Comparison of ENCODE assay signal across 9 mouse cellular contexts in genomic region chr9:36820969-36821643, GRCm38 (mm10). TPM values are rescaled to one million over a fixed set of nuclear protein-coding genes. Genes with fewer than 3 reads are reported as not detected.
DNase-seq lines count a peak whose midpoint lies in the region; ATAC-seq and TF ChIP-seq lines count a peak whose summit lies in the region.
"Had no signal": no experiment of that assay in that cellular context is flagged by ENCODE, and none has a peak within 500 bp of the region (broad histone marks: within the 10 kb centered on the region; RNA-seq: fewer than 3 reads in every experiment).

No protein-coding gene starts in this region.

- peak overlapping the region; percentile 12; the same call in 1 of the 2 replicates for H3K4me3 ChIP-seq in neural tube, embryonic 11.5 days (ENCODE audit: low read depth, low read length)
- H3K4me3 ChIP-seq in forebrain, embryonic 11.5 days (ENCODE audit: low read depth, low read length) = peak overlapping the region; percentile 26
- no peak overlapping the region for H3K4me3 ChIP-seq in intestine, embryonic 16.5 days (ENCODE audit: low read length)
- H3K4me3 ChIP-seq in olfactory bulb, adult 2 months (ENCODE audit: insufficient read depth, low read depth, low read length) = peak overlapping the region; percentile 6
- H3K4me3 ChIP-seq: heart, adult 2 months had no signal

- no peak for DNase-seq in neural tube, embryonic 11.5 days (ENCODE audit: low spot score)
- no peak for DNase-seq in neural tube, embryonic 10.5 days (ENCODE audit: extremely low spot score, low spot score)
- peak; percentile 69 for DNase-seq in forebrain, embryonic 11.5 days (ENCODE audit: low spot score)
- DNase-seq in urinary bladder, postnatal 4 days (ENCODE audit: low spot score in 2 of 2) = no peak
- DNase-seq in left cerebral cortex, postnatal 14 days (ENCODE audit: low spot score in 2 of 2) = no peak
- DNase-seq: heart, adult 2 months had no signal

- no peaks in the 10 kb centered on the region for H3K27me3 ChIP-seq in neural tube, embryonic 11.5 days (ENCODE audit: control insufficient read depth, insufficient read depth, low read length)
- H3K27me3 ChIP-seq in forebrain, embryonic 11.5 days (ENCODE audit: control insufficient read depth, insufficient read depth, low read length) = no peaks in the 10 kb centered on the region
- H3K27me3 ChIP-seq in intestine, embryonic 16.5 days (replicated peaks; ENCODE audit: control insufficient read depth, insufficient read depth, low read length) = no peaks in the 10 kb centered on the region

- ATAC-seq in neural tube, embryonic 11.5 days (ENCODE audit: insufficient read depth, low FRiP score, low TSS enrichment) = peak; percentile 87
- peak; percentile 88 for ATAC-seq in forebrain, embryonic 11.5 days (replicated peaks; ENCODE audit: low FRiP score)
- no peak for ATAC-seq in intestine, embryonic 16.5 days
- ATAC-seq in monocyte, adult 5-6 weeks (replicated peaks; ENCODE audit: insufficient number of reproducible peaks, low FRiP score, low TSS enrichment, poor library complexity, severe bottlenecking) = no peak

- H3K36me3 ChIP-seq in neural tube, embryonic 11.5 days (ENCODE audit: control insufficient read depth, insufficient read depth, low read length) = no peaks in the 10 kb centered on the region
- H3K36me3 ChIP-seq in forebrain, embryonic 11.5 days (ENCODE audit: control insufficient read depth, insufficient read depth, low read length) = no peaks in the 10 kb centered on the region
- H3K36me3 ChIP-seq in intestine, embryonic 16.5 days (ENCODE audit: control insufficient read depth, insufficient read depth, low read length) = no peaks in the 10 kb centered on the region

- H3K27ac ChIP-seq in neural tube, embryonic 11.5 days (ENCODE audit: low read depth, low read length) = peak overlapping the region; percentile 90
- H3K27ac ChIP-seq in forebrain, embryonic 11.5 days (ENCODE audit: low read depth, low read length) = peak overlapping the region; percentile 99
- H3K27ac ChIP-seq in intestine, embryonic 16.5 days (ENCODE audit: low read length) = no peak overlapping the region
- H3K27ac ChIP-seq in olfactory bulb, adult 2 months (ENCODE audit: insufficient read depth, low read depth, low read length) = peak overlapping the region; percentile 88
- H3K27ac ChIP-seq: heart, adult 2 months had no signal

- intact Hi-C loops in left cerebral cortex, postnatal 14 days (cut with DNase I) = no loop called here

- no peak for TF ChIP-seq CTCF in olfactory bulb, adult 2 months (IDR thresholded peaks at IDR 0.05; ENCODE audit: insufficient read depth, low read depth, low read length)

- no peak for TF ChIP-seq POLR2A in olfactory bulb, adult 2 months (IDR thresholded peaks at IDR 0.05; ENCODE audit: insufficient read depth, low read depth, low read length)

- H3K4me2 ChIP-seq in neural tube, embryonic 11.5 days (ENCODE audit: low read depth) = peak overlapping the region; percentile 43
- peak overlapping the region; percentile 59 for H3K4me2 ChIP-seq in forebrain, embryonic 11.5 days (ENCODE audit: low read depth, low read length, severe bottlenecking)
- 0 out of 2 replicates have a peak overlapping the region, but pooled peaks have one; percentile 19 for H3K4me2 ChIP-seq in intestine, embryonic 16.5 days (ENCODE audit: low read depth, low read length)

- peaks cover 11% of the 10 kb centered on the region for H3K4me1 ChIP-seq in neural tube, embryonic 11.5 days (ENCODE audit: control insufficient read depth, insufficient read depth, low read length)
- H3K4me1 ChIP-seq in forebrain, embryonic 11.5 days (replicated peaks; ENCODE audit: control insufficient read depth, insufficient read depth, low read length) = peaks cover 2% of the 10 kb centered on the region; the same call in 1 of the 2 replicates
- peaks cover 5% of the 10 kb centered on the region; the same call in 1 of the 2 replicates for H3K4me1 ChIP-seq in intestine, embryonic 16.5 days (ENCODE audit: control insufficient read depth, insufficient read depth, low read length)
- H3K4me1 ChIP-seq in olfactory bulb, adult 2 months (ENCODE audit: control insufficient read depth, insufficient read depth, low read length) = peaks cover 5% of the 10 kb centered on the region; the same call in 1 of the 2 replicates

- H3K9me3 ChIP-seq in neural tube, embryonic 11.5 days (ENCODE audit: control insufficient read depth, low read length) = no peaks in the 10 kb centered on the region
- no peaks in the 10 kb centered on the region for H3K9me3 ChIP-seq in forebrain, embryonic 11.5 days (ENCODE audit: control insufficient read depth, low read length)
- H3K9me3 ChIP-seq in intestine, embryonic 16.5 days (ENCODE audit: control insufficient read depth, low read length) = no peaks in the 10 kb centered on the region

- WGBS in neural tube, embryonic 11.5 days = 28% methylated on average over 9 of the region's 9 CpGs
- WGBS in forebrain, embryonic 11.5 days = 26% methylated on average over 9 of the region's 9 CpGs
- 41% methylated on average over 9 of the region's 9 CpGs for WGBS in intestine, embryonic 16.5 days
- 14% methylated on average over 9 of the region's 9 CpGs for WGBS in olfactory bulb, adult 2 months

- 0 out of 2 replicates have a peak overlapping the region, but pooled peaks have one; percentile 2 for H3K9ac ChIP-seq in neural tube, embryonic 11.5 days (ENCODE audit: low read length)
- peak overlapping the region; percentile 7; the same call in 1 of the 2 replicates for H3K9ac ChIP-seq in forebrain, embryonic 11.5 days (ENCODE audit: low read length)
- no peak overlapping the region for H3K9ac ChIP-seq in intestine, embryonic 16.5 days (ENCODE audit: low read depth, low read length)

RNA-seq across cellular contexts. Expression of gene Fez1, which starts 0.6 kb away (rescaled TPM):
- 290 and 300 TPM in 2 replicates for polyA plus RNA-seq in neural tube, embryonic 11.5 days (2014; fragmentation: Nextera tagmentation; extraction: Ambion mirVana)
- 341 and 350 TPM in 2 replicates for polyA plus RNA-seq in forebrain, embryonic 11.5 days (2014; fragmentation: Nextera tagmentation; extraction: Ambion mirVana)
- polyA plus RNA-seq in intestine, embryonic 16.5 days (2015; fragmentation: Nextera tagmentation; extraction: Ambion mirVana) = 13.1 and 14.4 TPM in 2 replicates
- not detected in 2 replicates for polyA plus RNA-seq in olfactory bulb, adult 2 months (2012; ENCODE audit: insufficient read depth, insufficient read length, low replicate concordance, missing spikeins)
- 100 to 1,000 TPM; 324 to 329 TPM for total RNA-seq in left cerebral cortex, postnatal 14 days (2021)
- total RNA-seq in monocyte, adult 5-6 weeks (2017) = 2.0 TPM in 1 of 3 replicates, not detected in the others

RNA-seq across cellular contexts. Expression of gene Ei24, which starts 23.9 kb away (rescaled TPM):
- polyA plus RNA-seq in neural tube, embryonic 11.5 days (2014; fragmentation: Nextera tagmentation; extraction: Ambion mirVana) = 64.2 and 68.5 TPM in 2 replicates
- 89.8 and 95.9 TPM in 2 replicates for polyA plus RNA-seq in forebrain, embryonic 11.5 days (2014; fragmentation: Nextera tagmentation; extraction: Ambion mirVana)
- 81.8 and 84.8 TPM in 2 replicates for polyA plus RNA-seq in intestine, embryonic 16.5 days (2015; fragmentation: Nextera tagmentation; extraction: Ambion mirVana)
- polyA plus RNA-seq in olfactory bulb, adult 2 months (2012; ENCODE audit: insufficient read depth, insufficient read length, low replicate concordance, missing spikeins) = 632 TPM in 1 of 2 replicates, not detected in the other
- 100 to 1,000 TPM; 126 to 128 TPM for total RNA-seq in left cerebral cortex, postnatal 14 days (2021)
- 47.7 to 50.6 TPM (median 48.2 TPM) in 3 replicates for total RNA-seq in monocyte, adult 5-6 weeks (2017)

RNA-seq across cellular contexts. Expression of gene Stt3a, which starts 53.6 kb away (rescaled TPM):
- polyA plus RNA-seq in neural tube, embryonic 11.5 days (2014; fragmentation: Nextera tagmentation; extraction: Ambion mirVana) = 164 and 179 TPM in 2 replicates
- 158 and 163 TPM in 2 replicates for polyA plus RNA-seq in forebrain, embryonic 11.5 days (2014; fragmentation: Nextera tagmentation; extraction: Ambion mirVana)
- 323 and 324 TPM in 2 replicates for polyA plus RNA-seq in intestine, embryonic 16.5 days (2015; fragmentation: Nextera tagmentation; extraction: Ambion mirVana)
- polyA plus RNA-seq in olfactory bulb, adult 2 months (2012; ENCODE audit: insufficient read depth, insufficient read length, low replicate concordance, missing spikeins) = not detected in 2 replicates
- total RNA-seq in left cerebral cortex, postnatal 14 days (2021) = 10 to 100 TPM; 63.1 to 67.8 TPM
- 170 to 460 TPM (median 306 TPM) in 3 replicates for total RNA-seq in monocyte, adult 5-6 weeks (2017)

Comparison
In these comparisons a context has a peak if more than half of its experiments do, and no peak if none do; other contexts are left out.
1. ATAC-seq: peak in neural tube, embryonic 11.5 days (single experiment) and forebrain, embryonic 11.5 days (single experiment); none in intestine, embryonic 16.5 days (single experiment) and monocyte, adult 5-6 weeks (single experiment).
2. Peak in every context shown above with its lines, with median percentiles within 50 percentile points of each other: H3K4me2 ChIP-seq.